Mouse (Mus musculus) 3T3-L1 (cell line): Measurements from ENCODE around the gene Gm36210.

Experiments used
- DNase-seq: peaks from one replicate; pipeline ENCODE4 v3.0.0-alpha.2; 2015; ENCODE audit warnings: low read depth, low spot score

Gm36210 gene

DNA sequence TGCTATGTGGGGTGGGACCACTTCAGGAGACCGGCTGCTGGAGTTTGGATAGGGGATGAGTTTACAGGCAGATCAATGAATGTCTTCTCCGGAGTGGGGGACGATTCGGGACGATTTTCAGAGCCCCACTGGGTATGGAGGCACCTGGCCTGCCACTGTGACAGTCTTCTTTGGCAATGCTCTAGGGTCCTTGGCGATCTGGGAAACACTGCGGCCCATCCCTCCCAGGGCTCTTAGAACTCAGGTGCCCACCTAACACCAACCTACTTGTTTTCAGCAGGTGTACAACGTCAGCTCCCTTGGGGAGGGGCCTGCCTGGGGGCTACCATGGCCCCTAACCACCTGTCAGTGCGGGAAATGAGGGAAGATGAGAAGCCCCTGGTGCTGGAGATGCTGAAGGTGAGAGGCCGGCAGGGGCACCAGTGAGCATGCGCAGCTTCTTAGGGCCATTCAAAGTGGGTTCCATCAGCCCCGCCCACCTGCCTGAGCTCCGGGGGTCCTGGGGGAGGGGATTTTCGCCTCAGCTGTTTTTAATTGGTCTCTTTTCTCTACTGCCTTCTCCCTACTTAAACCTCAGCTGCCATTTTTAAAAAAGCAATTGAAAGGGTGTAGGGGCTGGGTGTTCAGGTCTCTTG, 16.7 kb upstream of the Gm36210 start:
- no peak for DNase-seq

DNA sequence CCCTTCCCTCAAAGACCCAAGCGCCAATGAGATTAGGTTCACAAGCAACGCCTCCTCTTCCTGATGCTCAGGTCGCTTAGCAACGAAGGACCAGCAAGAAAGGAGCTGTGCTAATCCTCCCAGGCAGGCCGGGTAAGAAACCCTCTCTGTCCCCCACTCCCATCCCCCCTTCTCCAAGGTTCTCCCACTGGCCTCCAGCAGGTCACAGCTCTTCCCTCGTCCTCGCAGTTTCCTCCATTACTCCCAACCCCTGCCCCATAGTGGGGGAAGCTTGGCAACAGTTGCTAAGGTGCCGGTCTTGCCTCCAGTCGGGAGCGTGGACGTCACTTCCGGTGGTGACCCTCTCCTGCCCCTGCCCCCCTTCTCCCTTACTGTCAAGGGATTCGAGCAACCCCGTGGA, 16.2 kb upstream of the Gm36210 start:
- no peak for DNase-seq

DNA sequence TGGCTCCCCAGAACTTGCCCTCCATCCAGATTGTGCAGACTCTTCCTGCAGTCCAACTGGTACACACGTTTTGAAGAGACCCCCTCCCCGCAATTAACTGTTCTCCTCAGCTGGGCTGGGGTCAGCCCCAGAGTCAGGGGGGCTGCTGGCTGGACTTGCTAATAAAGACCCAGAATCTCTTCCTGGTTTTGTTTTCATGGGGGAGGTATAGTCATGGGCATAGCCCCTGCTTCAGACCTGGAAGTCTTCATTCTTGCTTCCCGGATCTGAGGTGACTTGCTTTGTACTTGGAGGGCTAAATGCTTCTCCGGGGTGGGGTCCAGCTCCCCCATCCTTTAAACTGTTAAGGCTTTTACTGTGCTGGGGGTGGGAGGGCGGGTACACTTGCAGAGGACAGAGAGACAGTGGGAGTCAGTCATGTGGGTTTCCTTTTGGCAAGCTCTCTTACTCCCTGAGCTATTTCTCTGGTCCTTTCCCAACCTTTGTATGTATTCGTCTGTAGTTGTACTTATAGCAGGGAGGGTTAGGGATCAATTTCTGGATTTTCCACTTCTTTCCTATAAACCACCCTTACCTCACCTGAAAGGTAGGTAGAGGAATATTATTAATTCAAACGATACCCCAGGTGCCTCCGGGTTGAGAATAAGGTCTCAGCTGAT, 15.6 kb upstream of the Gm36210 start, which contains the start of gene Nat14:
Gene Nat14 (plus strand): TSS at position 205 of the 659 bp plus-strand sequence.
- DNase-seq, result no peak

DNA sequence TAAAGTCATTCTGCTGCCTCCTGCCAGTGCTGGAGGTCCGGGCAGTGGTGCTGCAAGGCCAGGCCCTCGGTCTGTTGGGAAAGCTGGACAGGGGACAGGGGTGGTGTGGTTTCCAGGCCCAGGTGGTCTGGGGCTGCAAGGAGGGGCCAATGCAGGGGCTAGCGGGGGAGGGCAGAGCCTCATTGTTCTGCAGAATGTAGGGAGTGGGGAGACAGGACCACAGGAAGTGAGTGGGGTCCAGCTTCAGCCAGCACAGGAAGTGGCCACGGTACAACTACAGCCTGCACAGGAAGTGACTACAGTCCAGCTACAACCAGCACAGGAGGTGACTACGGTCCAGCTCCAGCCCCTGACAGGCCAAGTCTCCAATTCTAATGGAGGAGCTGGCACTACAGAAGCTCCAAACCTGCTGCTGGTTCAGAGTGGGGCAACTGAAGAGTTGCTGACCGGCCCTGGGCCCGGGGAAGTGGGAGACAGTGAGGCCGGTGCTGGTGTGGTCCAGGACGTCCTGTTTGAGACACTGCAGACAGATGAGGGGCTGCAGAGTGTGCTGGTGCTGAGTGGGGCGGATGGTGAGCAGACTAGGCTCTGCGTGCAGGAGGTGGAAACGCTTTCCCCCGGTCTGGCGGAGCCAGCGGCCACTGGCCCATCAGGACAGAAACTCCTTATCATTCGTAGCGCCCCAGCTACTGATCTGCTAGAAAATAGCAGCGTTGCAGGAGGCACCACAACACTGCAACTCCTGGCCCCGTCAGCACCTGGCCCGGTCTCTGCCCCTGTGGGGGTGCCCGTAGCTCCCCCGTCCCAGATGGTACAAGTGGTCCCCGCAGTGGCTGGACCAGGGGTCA, 14.9 kb upstream of the Gm36210 start:
- no peak for DNase-seq

DNA sequence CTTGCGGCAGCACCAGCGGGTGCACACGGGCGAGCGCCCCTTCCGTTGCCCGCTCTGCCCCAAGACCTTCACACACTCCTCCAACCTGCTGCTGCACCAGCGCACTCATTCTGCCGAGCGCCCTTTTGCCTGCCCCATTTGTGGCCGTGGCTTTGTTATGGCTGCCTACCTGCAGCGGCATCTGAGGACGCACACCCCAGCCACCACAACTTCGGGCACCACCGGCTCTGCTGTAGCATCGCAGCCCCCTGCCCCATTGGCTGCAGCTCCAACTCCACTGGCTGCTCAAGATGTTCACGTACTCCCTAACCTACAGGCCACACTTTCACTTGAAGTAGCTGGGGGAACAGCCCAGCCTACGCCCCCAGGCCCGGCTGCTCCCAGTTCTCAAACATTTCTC, 14.2 kb upstream of the Gm36210 start:
- no peak for DNase-seq

DNA sequence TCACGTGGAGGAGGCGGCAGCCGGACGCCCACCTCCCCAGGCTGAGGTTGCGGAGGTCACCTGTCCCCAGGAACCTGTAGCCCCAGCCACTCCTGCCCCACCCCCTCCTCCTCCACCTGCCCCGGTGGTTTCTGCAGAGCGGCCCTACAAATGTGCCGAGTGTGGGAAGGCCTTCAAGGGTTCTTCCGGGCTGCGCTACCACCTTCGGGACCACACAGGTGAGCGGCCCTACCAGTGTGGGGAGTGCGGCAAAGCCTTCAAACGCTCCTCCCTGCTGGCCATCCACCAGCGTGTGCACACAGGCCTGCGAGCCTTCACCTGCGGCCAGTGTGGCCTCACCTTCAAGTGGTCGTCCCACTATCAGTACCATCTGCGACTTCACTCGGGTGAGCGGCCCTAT, 13.7 kb upstream of the Gm36210 start:
- no peak for DNase-seq

DNA sequence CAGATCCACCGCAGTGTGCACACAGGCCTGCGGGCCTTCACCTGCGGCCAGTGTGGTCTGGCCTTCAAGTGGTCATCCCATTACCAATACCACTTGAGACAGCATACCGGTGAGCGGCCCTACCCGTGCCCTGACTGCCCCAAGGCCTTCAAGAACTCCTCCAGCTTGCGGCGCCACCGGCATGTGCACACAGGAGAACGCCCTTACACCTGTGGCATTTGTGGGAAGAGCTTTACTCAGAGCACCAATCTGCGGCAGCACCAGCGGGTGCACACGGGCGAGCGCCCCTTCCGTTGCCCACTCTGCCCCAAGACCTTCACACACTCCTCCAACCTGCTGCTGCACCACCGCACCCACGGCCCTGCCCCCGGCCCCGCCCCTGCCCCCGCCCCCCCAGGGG, 12.8 kb upstream of the Gm36210 start:
- no peak for DNase-seq

DNA sequence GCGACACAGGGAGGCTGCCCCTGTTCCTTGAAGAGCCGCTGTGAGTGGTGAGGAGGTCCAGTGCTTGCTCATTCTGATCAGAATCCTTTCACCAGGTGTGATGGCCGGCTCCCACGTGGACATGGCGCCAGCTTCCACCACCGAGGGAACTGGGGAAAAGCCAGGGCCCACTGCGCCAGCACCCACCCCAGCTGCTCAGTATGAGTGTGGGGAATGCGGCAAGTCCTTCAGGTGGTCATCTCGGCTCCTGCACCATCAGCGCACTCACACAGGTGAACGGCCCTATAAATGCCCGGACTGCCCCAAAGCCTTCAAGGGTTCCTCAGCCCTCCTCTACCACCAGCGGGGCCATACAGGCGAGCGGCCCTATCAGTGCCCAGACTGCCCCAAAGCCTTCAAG, 12.4 kb upstream of the Gm36210 start:
- DNase-seq, result no peak

DNA sequence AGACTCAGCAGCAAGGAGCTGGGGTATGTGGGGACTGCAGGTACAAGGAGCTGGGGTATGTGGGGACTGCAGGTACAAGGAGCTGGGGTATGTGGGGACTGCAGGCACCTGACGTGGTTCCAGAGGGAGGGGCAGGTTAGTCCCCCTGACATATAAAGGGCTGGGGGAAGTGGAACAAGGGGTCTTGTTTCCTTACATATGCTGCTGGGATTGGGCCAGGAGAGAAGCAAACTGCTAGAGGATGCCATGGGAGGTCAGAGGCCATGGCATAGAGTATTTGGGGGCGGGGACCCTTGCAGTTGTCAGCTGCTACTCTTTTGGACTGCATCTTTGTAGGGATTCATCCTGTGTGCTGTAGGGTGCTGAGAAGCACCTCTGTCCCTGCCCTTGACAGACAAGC, 11.2 kb upstream of the Gm36210 start:
- DNase-seq, result no peak

DNA sequence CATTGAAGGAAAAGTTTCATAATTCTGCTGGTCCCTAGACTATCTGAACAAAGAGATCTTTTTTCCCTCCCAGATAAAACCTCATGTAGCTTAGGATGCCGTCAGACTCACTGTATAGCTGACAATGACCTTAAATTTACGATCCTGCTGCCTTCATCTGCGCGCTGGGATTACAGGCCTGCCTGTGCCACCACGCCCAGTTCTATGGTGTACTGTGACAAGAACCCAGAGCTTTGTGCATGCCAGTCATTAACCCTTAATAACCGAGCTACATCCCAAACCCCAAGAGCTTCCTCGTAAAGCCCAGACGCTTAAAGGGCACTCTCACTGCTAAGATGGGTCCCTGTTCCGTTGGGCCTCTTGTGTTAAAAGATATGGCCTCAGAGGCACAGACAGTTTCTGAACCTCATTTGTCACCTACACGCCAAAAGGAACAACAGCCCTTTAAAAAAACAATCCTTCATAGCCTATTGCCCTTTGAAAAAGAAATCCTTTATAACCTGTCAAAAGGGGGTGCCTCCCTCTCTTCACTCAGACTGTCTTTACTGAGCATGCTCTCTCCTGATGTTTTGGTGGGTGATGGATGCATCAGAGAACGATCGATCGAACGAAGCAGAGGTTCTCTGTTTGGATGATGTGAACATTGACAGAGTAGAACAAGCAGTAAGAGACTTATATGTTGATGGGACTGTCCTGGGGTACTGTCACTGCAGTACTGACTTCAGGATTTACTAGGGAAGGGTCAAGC, 9.5 kb upstream of the Gm36210 start:
- peak; percentile 59 for DNase-seq

DNA sequence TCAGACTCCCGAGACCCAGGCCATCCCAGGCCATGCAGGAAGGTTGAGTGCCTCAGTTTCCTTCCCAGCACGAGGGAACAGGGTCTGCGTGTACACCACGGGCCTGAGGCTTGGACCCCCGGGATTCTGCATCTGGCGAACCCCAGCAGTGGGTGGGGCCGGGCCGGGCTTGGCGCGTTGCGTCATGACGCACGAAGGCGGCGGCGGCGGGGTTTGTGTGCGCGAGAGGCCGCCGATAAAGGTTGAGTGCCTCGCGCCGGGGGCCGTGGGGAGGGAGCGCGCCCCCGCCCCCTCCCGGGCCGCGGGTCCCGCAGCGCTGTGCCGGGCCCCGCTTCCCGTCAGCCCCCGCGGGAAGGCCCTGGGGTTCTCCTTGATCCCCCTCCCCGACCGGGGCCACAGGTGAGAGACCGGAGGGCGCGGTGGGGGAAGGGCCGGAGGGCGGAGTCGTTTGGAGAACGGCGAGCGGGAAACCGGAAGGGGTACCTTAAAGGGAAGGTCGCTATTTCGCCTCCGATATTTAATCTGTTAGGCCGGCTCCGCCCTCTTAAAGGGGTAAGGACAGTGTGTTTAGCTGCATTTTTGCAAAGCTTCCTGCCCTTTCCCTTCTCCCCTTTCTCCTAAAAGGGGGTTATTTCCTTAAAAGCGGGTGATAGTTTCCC, 8.8 kb upstream of the Gm36210 start, which contains the start of gene Zfp628:
Gene Zfp628 (plus strand): TSS at position 211 of the 659 bp plus-strand sequence.
- DNase-seq, result peak; percentile 91

DNA sequence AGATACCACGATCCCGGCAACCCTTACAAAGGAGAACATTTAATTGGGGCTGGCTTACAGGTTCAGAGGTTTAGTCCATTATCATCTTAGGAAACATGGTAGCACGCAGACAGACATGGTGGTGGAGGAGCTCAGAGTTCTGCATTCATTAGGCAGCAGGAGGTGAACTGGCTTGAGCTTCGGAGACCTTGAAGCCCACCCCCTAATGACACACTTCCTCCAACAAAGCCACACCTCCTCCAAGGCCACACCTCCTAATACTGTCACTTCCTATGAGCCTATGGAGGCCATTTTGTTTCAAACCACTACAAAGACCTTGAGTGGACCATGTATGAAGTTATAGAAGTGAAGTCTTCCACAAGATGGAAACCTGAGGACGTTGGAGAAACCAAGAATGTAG, 5.9 kb upstream of the Gm36210 start:
- peak; percentile 58 for DNase-seq

DNA sequence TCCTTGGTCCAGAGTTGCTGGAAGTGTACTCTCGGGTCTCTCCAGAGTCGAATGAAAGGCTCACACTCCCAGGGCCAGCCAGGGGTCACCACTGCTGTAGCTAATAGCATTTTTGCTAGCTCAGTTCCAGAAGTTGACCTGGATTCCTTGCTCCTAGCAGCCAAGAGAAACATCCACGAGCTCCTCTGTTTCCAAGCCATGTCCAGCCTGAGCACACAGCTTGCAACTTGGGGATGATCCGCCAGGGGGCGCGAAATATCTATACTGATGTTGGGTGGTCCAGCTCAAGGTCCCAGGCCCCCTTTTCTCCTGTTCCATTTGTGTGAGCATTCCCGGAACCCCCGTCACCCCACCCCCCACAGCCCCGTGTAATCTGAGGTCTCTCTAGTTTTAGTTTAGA, 5.2 kb upstream of the Gm36210 start:
- peak; percentile 50 for DNase-seq

DNA sequence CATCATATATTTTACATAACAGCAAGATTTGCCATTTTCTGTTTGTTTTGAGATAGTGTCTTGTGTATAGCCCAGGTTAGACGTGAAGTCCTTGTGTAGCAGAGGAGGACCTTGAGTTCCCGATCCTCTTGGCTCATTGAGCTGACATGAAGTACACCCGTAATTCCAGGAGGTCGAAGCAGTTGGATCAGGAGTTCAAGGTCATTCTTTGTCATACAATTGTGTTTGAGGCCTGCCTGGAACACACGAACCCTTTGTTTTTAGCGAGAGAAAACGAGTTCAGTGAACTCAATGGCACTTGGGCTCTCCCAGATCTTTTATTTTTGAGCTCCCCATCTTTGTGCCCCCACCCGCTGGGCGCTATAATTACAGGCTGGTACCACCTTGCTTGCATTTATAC, 3.9 kb downstream of the Gm36210 start:
- no peak for DNase-seq

DNA sequence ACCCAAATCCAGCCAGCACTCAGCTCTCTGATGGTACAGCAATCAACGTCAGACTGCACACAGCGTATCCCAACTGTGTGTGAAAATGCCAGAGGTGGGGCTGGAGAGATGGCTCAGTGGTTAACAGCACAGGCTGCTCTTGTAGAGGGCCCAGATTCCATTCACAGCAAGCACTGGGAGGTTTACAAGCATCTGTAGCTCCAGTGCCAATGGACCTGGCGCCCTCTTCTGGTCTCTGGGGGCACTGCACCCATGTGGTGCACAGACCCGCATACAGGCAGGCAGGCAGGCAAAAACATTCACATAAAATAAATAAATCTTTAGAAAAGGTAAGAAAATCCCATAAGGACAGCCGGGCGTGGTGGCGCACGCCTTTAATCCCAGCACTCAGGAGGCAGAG, 5.1 kb downstream of the Gm36210 start:
- no peak for DNase-seq

DNA sequence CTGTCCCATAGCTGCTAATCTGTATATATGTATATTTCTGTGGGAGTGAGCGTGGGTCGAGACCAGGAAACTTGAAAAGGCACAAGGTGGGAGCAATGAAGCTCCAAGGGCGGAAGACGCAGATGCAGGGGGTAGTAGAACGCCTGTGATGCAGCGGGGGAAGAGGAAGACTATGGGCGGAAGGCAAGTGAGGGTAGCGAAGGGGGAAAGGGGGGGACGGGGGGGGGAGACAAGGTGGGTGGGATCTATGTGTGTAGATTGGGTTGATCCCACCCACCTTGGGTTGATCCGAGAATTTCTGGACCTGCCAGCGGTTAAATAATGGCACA, 5.8 kb downstream of the Gm36210 start:
- DNase-seq, result no peak

DNA sequence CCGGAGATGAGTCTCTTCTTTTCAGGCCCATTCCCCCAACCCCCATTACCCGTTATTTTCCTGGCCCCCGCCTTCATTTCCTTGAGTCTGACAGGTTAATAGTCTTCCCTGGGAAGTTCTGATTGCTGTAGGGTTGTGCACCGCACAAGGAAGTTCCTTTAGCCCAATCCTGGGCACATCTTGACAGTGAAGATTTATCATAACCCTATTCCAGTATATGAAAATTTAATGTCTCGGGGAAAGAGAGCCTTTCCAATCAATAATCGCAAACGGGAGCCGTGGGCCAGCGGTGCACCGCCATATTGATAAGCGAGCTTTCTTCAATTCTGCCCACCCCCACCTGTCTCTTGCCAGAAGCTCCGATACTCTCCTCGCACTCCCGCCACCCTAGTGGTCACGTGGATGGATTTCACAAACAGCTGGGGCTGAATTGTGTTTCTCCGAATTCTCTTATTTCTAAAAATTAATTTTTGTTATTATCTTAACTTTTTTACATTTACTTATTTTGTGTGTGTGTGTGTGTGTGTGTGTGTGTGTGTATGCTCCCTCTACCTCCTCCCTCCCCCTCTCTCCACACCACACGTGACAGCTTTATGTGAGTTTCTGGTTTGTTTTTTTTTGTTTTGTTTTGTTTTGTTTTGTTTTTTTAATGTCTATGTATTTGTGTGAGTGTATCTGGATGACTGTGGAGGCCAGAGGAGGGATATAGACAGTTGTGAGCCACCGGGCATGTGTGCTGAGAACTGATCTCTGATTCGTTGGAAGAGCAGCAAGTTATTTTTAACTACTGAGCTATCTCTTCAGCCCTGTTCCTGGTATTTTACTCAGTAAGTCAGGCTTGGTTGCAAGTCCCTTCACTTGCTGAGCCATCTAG, 6.4 kb downstream of the Gm36210 start:
- no peak for DNase-seq

DNA sequence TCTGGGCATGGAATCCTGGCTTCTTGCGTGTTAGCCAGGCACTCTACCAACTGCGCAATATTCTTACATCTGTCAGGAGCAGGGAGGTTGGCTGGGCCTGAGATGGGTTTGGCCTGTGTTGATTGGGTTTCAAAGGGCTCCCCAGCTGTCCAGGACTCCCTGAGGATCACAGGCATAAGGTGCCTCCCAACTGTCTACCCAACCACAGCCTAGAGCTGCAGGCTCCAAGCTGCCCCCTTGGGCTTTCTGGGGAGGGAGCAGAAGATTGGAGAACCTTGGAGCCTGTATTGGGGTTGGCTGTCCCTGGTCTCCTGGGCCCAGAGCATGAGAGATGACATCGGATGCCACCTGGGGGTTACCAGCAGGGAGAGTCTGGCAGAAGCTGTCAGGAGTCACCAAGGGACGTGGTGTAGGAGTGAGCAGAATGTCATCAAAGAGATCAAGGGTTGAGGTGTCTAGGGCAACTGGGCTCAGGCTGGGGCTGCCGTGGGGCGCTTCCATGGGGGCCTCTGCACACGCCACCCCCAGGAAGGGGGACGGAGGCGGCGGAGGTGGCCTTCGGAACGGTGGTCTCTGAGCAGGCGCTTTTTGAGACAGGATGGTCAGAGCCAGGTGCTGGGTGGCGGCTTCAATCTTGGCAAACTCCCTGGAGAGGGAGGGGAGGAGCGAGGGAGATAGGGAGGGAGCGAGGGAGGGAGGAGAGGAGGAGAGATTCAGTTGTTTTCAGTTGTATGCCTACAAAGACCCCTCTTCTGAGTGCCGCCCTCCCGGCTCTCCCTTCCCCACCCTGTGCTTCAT, 7.3 kb downstream of the Gm36210 start:
- DNase-seq, result no peak

DNA sequence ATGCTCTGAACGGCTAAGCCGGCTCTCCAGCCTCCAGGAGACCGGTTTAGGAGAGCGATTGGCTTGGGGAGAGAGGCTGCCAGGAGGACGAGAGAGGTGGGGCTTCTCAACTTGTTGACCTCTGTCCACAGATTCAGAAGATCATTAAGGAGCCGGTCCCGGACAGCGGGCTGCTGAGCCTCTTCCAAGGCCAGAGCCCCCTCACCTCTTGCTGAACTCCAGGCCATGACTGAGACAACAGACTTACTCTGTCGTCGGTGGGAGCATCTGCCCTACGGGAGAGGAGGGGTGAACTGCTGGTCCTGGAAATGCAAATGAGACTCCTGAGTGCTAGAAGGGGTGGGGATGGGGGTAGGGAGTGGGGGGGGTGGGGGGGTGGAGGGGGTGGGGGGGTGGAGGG, 11.1 kb downstream of the Gm36210 start:
- DNase-seq, result no peak

DNA sequence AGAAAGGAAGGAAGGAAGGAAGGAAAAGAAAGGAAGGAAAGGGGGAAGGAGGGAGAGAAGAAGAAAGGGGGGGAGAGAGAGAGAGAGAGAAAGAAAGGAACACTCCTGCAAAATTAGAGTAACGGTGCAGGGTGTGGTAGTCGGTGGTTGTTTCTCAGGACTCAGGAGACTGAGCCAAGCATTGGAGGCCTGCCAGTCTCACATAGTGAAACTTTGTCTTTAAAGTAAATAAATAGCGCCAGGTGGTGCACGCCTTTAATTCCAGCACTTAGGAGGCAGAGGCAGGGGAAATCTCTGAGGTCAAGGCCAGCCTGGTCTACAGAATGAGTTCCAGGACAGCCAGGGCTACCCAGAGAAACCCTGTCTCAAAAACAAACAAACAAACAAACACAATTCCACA, 19.6 kb downstream of the Gm36210 start:
- DNase-seq, result peak; percentile 35
